Mouse (Mus musculus) myocyte (in vitro differentiated cells): Measurements from ENCODE around the gene Cpa1. TPM values are rescaled to one million over a fixed set of nuclear protein-coding genes. Genes with fewer than 3 reads are reported as not detected.

Experiments used
- H3K27me3 ChIP-seq: one replicate; pipeline ENCODE4 v1.6.1; 2011; ENCODE audit not compliant: control insufficient read depth, insufficient read depth, insufficient read length
- H3K36me3 ChIP-seq: one replicate; pipeline ENCODE4 v1.6.1; 2011; ENCODE audit not compliant: control insufficient read depth, insufficient read depth
- H3K4me2 ChIP-seq: one replicate; pipeline ENCODE4 v1.6.1; 2011; ENCODE audit warnings: low read depth, control low read depth
- H3K4me3 ChIP-seq: one replicate; pipeline ENCODE4 v1.5.1; 2011; ENCODE audit warnings: mild to moderate bottlenecking, control low read depth, moderate library complexity
- H3K79me2 ChIP-seq: one replicate; pipeline ENCODE4 v1.6.1; 2011; ENCODE audit not compliant: control insufficient read depth, insufficient read depth
- H3ac ChIP-seq: one replicate; pipeline ENCODE4 v1.6.1; 2011; ENCODE audit not compliant: control insufficient read depth, insufficient read length
- CEBPB ChIP-seq: IDR thresholded peaks from 2 replicates; pipeline ENCODE4 v1.6.1; 2011; ENCODE audit warnings: mild to moderate bottlenecking, moderate library complexity; ENCODE audit not compliant: poor library complexity, insufficient read depth, severe bottlenecking
- E2F4 ChIP-seq: IDR thresholded peaks from one replicate; pipeline ENCODE4 v1.6.1; 2011; ENCODE audit warnings: mild to moderate bottlenecking, control low read depth, moderate library complexity; ENCODE audit not compliant: insufficient read depth
- MAX ChIP-seq: IDR thresholded peaks from one replicate; pipeline ENCODE4 v1.6.1; 2011; ENCODE audit warnings: low read depth, mild to moderate bottlenecking, control low read depth
- MYOD1 ChIP-seq, 3 experiments: IDR thresholded peaks; one replicate each; pipeline ENCODE4 v1.6.1; 2011; ENCODE audit warnings: control low read depth in 2 of 3, low read depth in 2 of 3, mild to moderate bottlenecking in 2 of 3, moderate library complexity in 1 of 3; ENCODE audit not compliant: insufficient read length in 2 of 3, control insufficient read depth in 1 of 3
- MYOG ChIP-seq, 3 experiments: IDR thresholded peaks; one replicate each; pipeline ENCODE4 v1.6.1; 2011; ENCODE audit warnings: control low read depth in 2 of 3, low read depth in 2 of 3, mild to moderate bottlenecking in 2 of 3; ENCODE audit not compliant: insufficient read length in 2 of 3, control insufficient read depth in 1 of 3, insufficient read depth in 1 of 3
- POLR2A ChIP-seq: IDR thresholded peaks from one replicate; pipeline ENCODE4 v1.6.1; 2011; ENCODE audit warnings: low read depth, mild to moderate bottlenecking, control low read depth, moderate library complexity; ENCODE audit not compliant: insufficient read length
- POLR2AphosphoS2 ChIP-seq: IDR thresholded peaks from one replicate; pipeline ENCODE4 v1.6.1; 2011; ENCODE audit warnings: low read depth, control low read depth; ENCODE audit not compliant: insufficient read length
- REST ChIP-seq: IDR thresholded peaks from one replicate; pipeline ENCODE4 v1.6.1; 2011; ENCODE audit warnings: mild to moderate bottlenecking, control low read depth, moderate library complexity; ENCODE audit not compliant: insufficient read depth, insufficient read length
- SRF ChIP-seq: IDR thresholded peaks from one replicate; pipeline ENCODE4 v1.6.1; 2011; ENCODE audit warnings: low read depth; ENCODE audit not compliant: control insufficient read depth, insufficient read length
- TCF12 ChIP-seq: IDR thresholded peaks from one replicate; pipeline ENCODE4 v1.6.1; 2011; ENCODE audit warnings: mild to moderate bottlenecking, control low read depth; ENCODE audit not compliant: poor library complexity, insufficient read depth, severe bottlenecking
- TCF3 ChIP-seq: IDR thresholded peaks from one replicate; pipeline ENCODE4 v1.6.1; 2011; ENCODE audit warnings: low read depth, control low read depth; ENCODE audit not compliant: insufficient read length
- USF1 ChIP-seq: IDR thresholded peaks from one replicate; pipeline ENCODE4 v1.6.1; 2011; ENCODE audit warnings: low read depth, mild to moderate bottlenecking, control low read depth, moderate library complexity
- polyA plus RNA-seq: library from polyadenylated mRNA; unstranded; fragments of >200 nt; fragmentation: generic; extraction: Trizol; gene quantifications from one replicate; pipeline ENCODE4 v1.2.1, GENCODE M21; 2012; ENCODE audit warnings: missing spikeins

The Cpa1 gene
- polyA plus RNA-seq, 1 experiment: 0.29 TPM

DNA sequence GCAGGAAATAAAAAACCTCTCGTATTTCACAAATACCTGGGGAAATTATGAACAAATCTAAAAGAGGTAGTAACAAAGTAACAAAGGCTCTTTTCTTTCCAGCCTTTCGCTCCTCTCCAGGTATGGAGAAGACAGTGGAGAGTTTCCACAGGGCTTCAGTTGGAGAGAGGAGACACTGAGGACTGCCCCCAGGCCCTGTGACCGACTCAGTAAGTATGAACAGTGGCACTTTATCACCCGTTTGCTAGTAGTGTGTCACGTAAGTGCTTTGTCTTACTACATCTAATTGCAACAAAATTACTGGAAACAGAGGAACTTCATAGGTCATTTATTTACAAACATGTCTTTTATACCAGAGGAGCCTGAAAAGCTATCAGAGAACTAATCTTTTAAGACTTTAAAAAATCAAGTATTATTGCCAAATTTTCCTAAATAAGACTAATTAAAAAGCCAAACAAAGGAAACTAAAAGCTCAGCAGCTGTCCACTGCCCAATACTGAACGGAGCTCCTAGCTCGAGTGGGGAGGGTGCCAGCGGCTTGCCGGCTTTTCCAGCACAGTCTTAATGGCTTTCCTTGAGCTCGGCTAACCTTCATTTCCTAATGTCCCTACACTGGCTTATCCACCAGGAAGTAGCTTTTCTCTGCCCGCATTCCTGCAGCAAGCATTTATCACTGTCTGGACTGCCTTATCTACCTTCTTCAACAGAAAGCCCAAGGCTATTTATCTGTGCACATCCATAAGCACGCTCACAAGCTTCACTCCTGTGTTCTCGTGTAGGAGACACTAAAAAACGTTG lies 34.9 kb downstream of the Cpa1 start:
- TF ChIP-seq SRF: no peak
- TF ChIP-seq TCF3: no peak
- no peak for TF ChIP-seq MAX
- no peak for TF ChIP-seq POLR2A
- no peak overlapping the region for H3K4me2 ChIP-seq
- no peak overlapping the region for H3K4me3 ChIP-seq
- H3K36me3 ChIP-seq: no peaks in the 10 kb centered on the region
- no peaks in the 10 kb centered on the region for H3K27me3 ChIP-seq
- no peaks in the 10 kb centered on the region for H3K79me2 ChIP-seq
- H3ac ChIP-seq: no peak overlapping the region

DNA sequence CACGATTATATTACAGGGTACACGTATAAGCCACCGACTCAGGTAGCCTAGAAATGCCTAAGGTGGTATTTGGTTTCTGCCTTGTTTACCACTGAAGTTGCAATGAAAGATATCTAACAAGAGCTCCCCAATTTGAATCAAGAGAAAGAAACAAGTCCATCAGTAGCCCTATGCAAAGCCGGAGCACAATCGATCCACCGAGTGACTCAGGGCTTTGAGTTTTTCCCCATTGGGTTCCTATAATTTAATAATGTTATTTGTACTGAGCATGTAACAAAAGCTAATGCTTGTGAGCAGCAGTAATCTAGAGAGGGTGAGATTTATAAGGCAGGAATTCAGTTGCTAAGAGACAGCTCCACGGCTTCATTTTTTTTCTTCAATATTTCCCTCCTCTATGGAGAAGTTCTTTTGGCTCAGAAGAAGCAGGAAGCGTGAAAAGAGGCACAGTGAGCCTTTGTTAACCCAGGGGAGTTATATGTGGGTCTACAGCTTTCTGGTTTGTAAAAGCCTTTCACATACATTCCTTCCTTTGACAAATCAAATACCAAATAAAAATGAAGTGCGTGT lies 35.8 kb downstream of the Cpa1 start:
- Histone ChIP-seq H3ac (no peak overlapping the region), H3K4me3 (no peak overlapping the region), H3K79me2 (no peaks in the 10 kb centered on the region), H3K36me3 (no peaks in the 10 kb centered on the region), H3K27me3 (no peaks in the 10 kb centered on the region), H3K4me2 (no peak overlapping the region)
- TF ChIP-seq MYOD1 (IDR thresholded peaks at IDR 0.05; ENCODE audit: control insufficient read depth in 1 of 3, insufficient read length in 2 of 3, low read depth in 2 of 3) (no peak), TCF12 (no peak), CEBPB (no peak), POLR2AphosphoS2 (no peak), MYOG (IDR thresholded peaks at IDR 0.05; ENCODE audit: control insufficient read depth in 1 of 3, insufficient read depth in 1 of 3, insufficient read length in 2 of 3, low read depth in 2 of 3) (no peak), POLR2A (no peak), TCF3 (no peak), REST (no peak), E2F4 (no peak), SRF (no peak), USF1 (no peak), MAX (no peak)

DNA sequence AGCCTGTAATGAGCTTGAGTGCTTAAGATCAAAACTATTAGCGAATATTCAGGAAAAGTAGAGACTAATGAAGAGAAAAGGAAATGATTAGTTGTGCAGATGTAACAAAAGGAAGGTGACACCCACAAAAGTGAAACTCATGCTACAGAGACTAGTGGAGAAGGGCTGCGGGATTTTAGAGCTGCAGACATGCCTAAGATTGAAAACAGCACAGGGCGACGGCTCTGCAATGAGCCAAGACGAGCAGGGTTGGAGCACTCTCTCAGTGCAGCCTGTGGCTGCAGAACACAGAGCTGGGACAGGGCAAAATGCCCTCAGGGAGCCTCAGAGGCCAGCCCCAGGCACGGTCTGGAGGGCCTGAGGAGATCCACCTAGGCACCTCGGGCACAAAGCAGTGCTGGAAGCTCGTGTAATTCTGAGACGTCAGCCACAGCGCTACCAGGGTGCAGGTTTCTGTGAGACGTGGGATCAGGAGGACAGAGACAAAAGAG lies 36.3 kb downstream of the Cpa1 start:
- H3K27me3 ChIP-seq: no peaks in the 10 kb centered on the region
- TF ChIP-seq POLR2AphosphoS2 (no peak), MYOD1 (IDR thresholded peaks at IDR 0.05; ENCODE audit: control insufficient read depth in 1 of 3, insufficient read length in 2 of 3, low read depth in 2 of 3) (no peak), USF1 (no peak), TCF3 (no peak), TCF12 (no peak), MAX (no peak), POLR2A (no peak), MYOG (IDR thresholded peaks at IDR 0.05; ENCODE audit: control insufficient read depth in 1 of 3, insufficient read depth in 1 of 3, insufficient read length in 2 of 3, low read depth in 2 of 3) (no peak), REST (no peak), CEBPB (no peak)
- H3K4me3 ChIP-seq: no peak overlapping the region
- H3K79me2 ChIP-seq: no peaks in the 10 kb centered on the region
- H3K36me3 ChIP-seq: no peaks in the 10 kb centered on the region
- H3ac ChIP-seq: no peak overlapping the region
- H3K4me2 ChIP-seq: no peak overlapping the region

DNA sequence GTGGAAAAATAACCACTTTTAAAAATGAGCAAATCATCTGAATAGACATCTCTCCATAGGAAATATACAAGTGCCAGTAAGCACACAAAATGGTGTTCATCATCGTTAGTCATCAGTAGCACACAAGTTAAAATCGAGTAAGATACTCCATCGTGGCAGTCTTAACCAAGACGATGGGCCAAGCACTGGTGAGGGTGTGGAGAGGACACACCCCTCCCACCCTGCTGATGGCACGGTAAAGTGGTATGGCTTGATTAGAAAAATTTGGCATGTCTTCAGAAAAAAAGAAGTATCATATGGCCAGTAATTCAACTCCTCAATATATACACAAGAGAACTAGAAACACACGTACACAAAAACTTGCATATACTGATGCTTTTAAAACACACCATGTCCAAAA lies 37.5 kb downstream of the Cpa1 start:
- Histone ChIP-seq H3K4me3 (no peak overlapping the region), H3K79me2 (no peaks in the 10 kb centered on the region), H3K36me3 (no peaks in the 10 kb centered on the region), H3K4me2 (no peak overlapping the region), H3ac (no peak overlapping the region), H3K27me3 (no peaks in the 10 kb centered on the region)
- TF ChIP-seq MYOG (IDR thresholded peaks at IDR 0.05; ENCODE audit: control insufficient read depth in 1 of 3, insufficient read depth in 1 of 3, insufficient read length in 2 of 3, low read depth in 2 of 3) (no peak), CEBPB (no peak), E2F4 (no peak), POLR2AphosphoS2 (no peak), SRF (no peak), MYOD1 (IDR thresholded peaks at IDR 0.05; ENCODE audit: control insufficient read depth in 1 of 3, insufficient read length in 2 of 3, low read depth in 2 of 3) (no peak), POLR2A (no peak), TCF12 (no peak), MAX (no peak), USF1 (no peak), TCF3 (no peak), REST (no peak)

DNA sequence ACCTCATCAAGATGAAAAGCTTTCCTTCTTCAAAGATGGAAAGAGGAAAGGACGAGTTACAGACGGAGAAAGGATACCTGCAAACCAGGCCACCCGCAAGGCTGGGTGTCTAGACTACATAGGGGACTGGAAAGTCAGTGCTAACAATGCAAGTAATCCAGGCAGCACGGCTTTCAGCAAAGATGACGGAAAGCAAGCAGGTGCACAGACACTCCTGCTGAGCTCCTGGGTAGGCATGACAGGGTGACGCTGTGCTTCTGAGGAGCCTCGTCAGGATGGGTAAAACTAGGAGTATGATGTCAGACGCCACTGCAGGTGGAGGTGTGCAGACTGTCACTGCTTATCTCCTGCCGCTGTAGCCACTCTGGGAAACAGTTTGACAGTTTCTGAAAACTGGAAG lies 38.6 kb downstream of the Cpa1 start:
- Histone ChIP-seq H3K4me3 (no peak overlapping the region), H3ac (no peak overlapping the region), H3K4me2 (no peak overlapping the region), H3K27me3 (no peaks in the 10 kb centered on the region), H3K36me3 (no peaks in the 10 kb centered on the region), H3K79me2 (no peaks in the 10 kb centered on the region)
- TF ChIP-seq CEBPB (no peak), TCF12 (no peak), MYOD1 (IDR thresholded peaks at IDR 0.05; ENCODE audit: control insufficient read depth in 1 of 3, insufficient read length in 2 of 3, low read depth in 2 of 3) (peak in 2 of 3 experiments; percentile 46 to 54)
